Mouse (Mus musculus): ENCODE data around the gene Magi2. TPM values are rescaled to one million over a fixed set of nuclear protein-coding genes. Genes with fewer than 3 reads are reported as not detected.

Gene Magi2
- polyA plus RNA-seq, 1 experiment, result 0.18 TPM

- TF ChIP-seq USF1 (IDR thresholded peaks at IDR 0.05; ENCODE audit: low read depth), result no peak
- no peak for TF ChIP-seq CTCF (IDR thresholded peaks at IDR 0.05; ENCODE audit: control insufficient read depth, insufficient read depth, insufficient read length)
- no peak for TF ChIP-seq MYOD1 (IDR thresholded peaks at IDR 0.05; ENCODE audit: control insufficient read depth, insufficient read length, low read depth)
- TF ChIP-seq CEBPB (IDR thresholded peaks at IDR 0.05; ENCODE audit: low read depth), result no peak
- no peak for TF ChIP-seq MYOG (IDR thresholded peaks at IDR 0.05; ENCODE audit: control insufficient read depth, extremely low read depth, insufficient read length)
- no peaks in the 10 kb centered on the region for H3K36me3 ChIP-seq (ENCODE audit: control insufficient read depth, insufficient read depth)
Observed at GRCm38 (mm10) chr5:20140235-20140634, 913.4 kb downstream of the Magi2 start.

GRCm38 (mm10) chr5:20140662-20141444, 914.0 kb downstream of the Magi2 start:
- Histone ChIP-seq H3K79me2 (ENCODE audit: control insufficient read depth, insufficient read depth) (no peaks in the 10 kb centered on the region), H3K36me3 (ENCODE audit: control insufficient read depth, insufficient read depth) (no peaks in the 10 kb centered on the region), H3K27me3 (ENCODE audit: control insufficient read depth, insufficient read depth, insufficient read length) (no peaks in the 10 kb centered on the region), H3ac (ENCODE audit: control insufficient read depth, insufficient read length, low read depth) (no peak overlapping the region), H3K4me3 (ENCODE audit: insufficient read depth, poor library complexity, severe bottlenecking) (no peak overlapping the region), H3K79me3 (ENCODE audit: low read depth) (no peaks in the 10 kb centered on the region)
- no peak for TF ChIP-seq CTCF (IDR thresholded peaks at IDR 0.05; ENCODE audit: control insufficient read depth, insufficient read depth, insufficient read length)
- TF ChIP-seq USF1 (IDR thresholded peaks at IDR 0.05; ENCODE audit: low read depth), result no peak
- no peak for TF ChIP-seq CEBPB (IDR thresholded peaks at IDR 0.05; ENCODE audit: low read depth)
- TF ChIP-seq FOSL1 (IDR thresholded peaks at IDR 0.05; ENCODE audit: insufficient read depth, low read length, poor library complexity, severe bottlenecking), result no peak
- no peak for TF ChIP-seq MYOG (IDR thresholded peaks at IDR 0.05; ENCODE audit: control insufficient read depth, extremely low read depth, insufficient read length)
- TF ChIP-seq MYOD1 (IDR thresholded peaks at IDR 0.05; ENCODE audit: control insufficient read depth, insufficient read length, low read depth), result no peak
- no peak for TF ChIP-seq MAX (IDR thresholded peaks at IDR 0.05)

More at GRCm38 (mm10) chr5:20140235-20140634, 913.4 kb downstream of the Magi2 start:
- Histone ChIP-seq H3K79me3 (ENCODE audit: low read depth) (no peaks in the 10 kb centered on the region), H3K79me2 (ENCODE audit: control insufficient read depth, insufficient read depth) (no peaks in the 10 kb centered on the region), H3K4me3 (ENCODE audit: insufficient read depth, poor library complexity, severe bottlenecking) (no peak overlapping the region), H3K27me3 (ENCODE audit: control insufficient read depth, insufficient read depth, insufficient read length) (no peaks in the 10 kb centered on the region), H3ac (ENCODE audit: control insufficient read depth, insufficient read length, low read depth) (no peak overlapping the region)

GRCm38 (mm10) chr5:20153359-20154125, 926.7 kb downstream of the Magi2 start:
- TF ChIP-seq CEBPB (IDR thresholded peaks at IDR 0.05; ENCODE audit: low read depth), result no peak
- no peak for TF ChIP-seq MYOG (IDR thresholded peaks at IDR 0.05; ENCODE audit: control insufficient read depth, extremely low read depth, insufficient read length)
- TF ChIP-seq USF1 (IDR thresholded peaks at IDR 0.05; ENCODE audit: low read depth), result no peak
- no peak for TF ChIP-seq FOSL1 (IDR thresholded peaks at IDR 0.05; ENCODE audit: insufficient read depth, low read length, poor library complexity, severe bottlenecking)
- no peak for TF ChIP-seq MYOD1 (IDR thresholded peaks at IDR 0.05; ENCODE audit: control insufficient read depth, insufficient read length, low read depth)
- no peak for TF ChIP-seq MAX (IDR thresholded peaks at IDR 0.05)
- TF ChIP-seq CTCF (IDR thresholded peaks at IDR 0.05; ENCODE audit: control insufficient read depth, insufficient read depth, insufficient read length), result no peak
- H3K79me3 ChIP-seq (ENCODE audit: low read depth), result no peaks in the 10 kb centered on the region

GRCm38 (mm10) chr5:20196765-20197164, 969.9 kb downstream of the Magi2 start:
- TF ChIP-seq MAX (IDR thresholded peaks at IDR 0.05), result no peak
- no peak for TF ChIP-seq USF1 (IDR thresholded peaks at IDR 0.05; ENCODE audit: low read depth)
- no peak for TF ChIP-seq MYOD1 (IDR thresholded peaks at IDR 0.05; ENCODE audit: control insufficient read depth, insufficient read length, low read depth)
- TF ChIP-seq MYOG (IDR thresholded peaks at IDR 0.05; ENCODE audit: control insufficient read depth, extremely low read depth, insufficient read length), result no peak
- no peak for TF ChIP-seq CEBPB (IDR thresholded peaks at IDR 0.05; ENCODE audit: low read depth)
- no peak for TF ChIP-seq CTCF (IDR thresholded peaks at IDR 0.05; ENCODE audit: control insufficient read depth, insufficient read depth, insufficient read length)
- TF ChIP-seq FOSL1 (IDR thresholded peaks at IDR 0.05; ENCODE audit: insufficient read depth, low read length, poor library complexity, severe bottlenecking), result no peak
- no peaks in the 10 kb centered on the region for H3K79me3 ChIP-seq (ENCODE audit: low read depth)
- no peaks in the 10 kb centered on the region for H3K27me3 ChIP-seq (ENCODE audit: control insufficient read depth, insufficient read depth, insufficient read length)
- H3ac ChIP-seq (ENCODE audit: control insufficient read depth, insufficient read length, low read depth), result no peak overlapping the region
- H3K36me3 ChIP-seq (ENCODE audit: control insufficient read depth, insufficient read depth), result no peaks in the 10 kb centered on the region
- H3K4me3 ChIP-seq (ENCODE audit: insufficient read depth, poor library complexity, severe bottlenecking), result no peak overlapping the region
- H3K79me2 ChIP-seq (ENCODE audit: control insufficient read depth, insufficient read depth), result no peaks in the 10 kb centered on the region

More at GRCm38 (mm10) chr5:20153359-20154125, 926.7 kb downstream of the Magi2 start:
- H3K36me3 ChIP-seq (ENCODE audit: control insufficient read depth, insufficient read depth), result no peaks in the 10 kb centered on the region
- H3ac ChIP-seq (ENCODE audit: control insufficient read depth, insufficient read length, low read depth), result no peak overlapping the region
- no peaks in the 10 kb centered on the region for H3K79me2 ChIP-seq (ENCODE audit: control insufficient read depth, insufficient read depth)
- no peaks in the 10 kb centered on the region for H3K27me3 ChIP-seq (ENCODE audit: control insufficient read depth, insufficient read depth, insufficient read length)
- H3K4me3 ChIP-seq (ENCODE audit: insufficient read depth, poor library complexity, severe bottlenecking), result no peak overlapping the region

- Histone ChIP-seq H3K79me2 (ENCODE audit: control insufficient read depth, insufficient read depth) (no peaks in the 10 kb centered on the region), H3K27me3 (ENCODE audit: control insufficient read depth, insufficient read depth, insufficient read length) (no peaks in the 10 kb centered on the region), H3K4me3 (ENCODE audit: insufficient read depth, poor library complexity, severe bottlenecking) (no peak overlapping the region), H3K79me3 (ENCODE audit: low read depth) (no peaks in the 10 kb centered on the region), H3ac (ENCODE audit: control insufficient read depth, insufficient read length, low read depth) (no peak overlapping the region), H3K36me3 (ENCODE audit: control insufficient read depth, insufficient read depth) (no peaks in the 10 kb centered on the region)
- TF ChIP-seq CEBPB (IDR thresholded peaks at IDR 0.05; ENCODE audit: low read depth) (no peak), MAX (IDR thresholded peaks at IDR 0.05) (no peak), CTCF (IDR thresholded peaks at IDR 0.05; ENCODE audit: control insufficient read depth, insufficient read depth, insufficient read length) (no peak), FOSL1 (IDR thresholded peaks at IDR 0.05; ENCODE audit: insufficient read depth, low read length, poor library complexity, severe bottlenecking) (no peak)
Observed at GRCm38 (mm10) chr5:20197395-20197794, 970.6 kb downstream of the Magi2 start.

Measured in C2C12 (cell line).